Mouse (Mus musculus) CH12.LX (cell line): ENCODE results near the gene Hoxc5.

Source experiments
- BHLHE40 ChIP-seq: IDR thresholded peaks from 2 replicates; pipeline ENCODE4 v1.6.1; 2011; ENCODE audit warnings: mild to moderate bottlenecking, low read depth, low read length, improper control_type of control experiment
- CTCF ChIP-seq, 2 experiments: IDR thresholded peaks in 1 of 2; conservative IDR thresholded peaks in 1 of 2; 2 replicates each; pipeline ENCODE4 v1.5.1; 2011 to 2012; ENCODE audit warnings: low read depth in 2 of 2, low read length in 2 of 2, improper control_type of control experiment in 1 of 2, inconsistent platforms in 1 of 2, mild to moderate bottlenecking in 1 of 2, moderate library complexity in 1 of 2
- ELF1 ChIP-seq: IDR thresholded peaks from 2 replicates; pipeline ENCODE4 v1.6.1; 2014; ENCODE audit warnings: low read depth, mild to moderate bottlenecking, inconsistent platforms, low read length, improper control_type of control experiment
- EP300 ChIP-seq: IDR thresholded peaks from 2 replicates; pipeline ENCODE4 v1.6.1; 2011; ENCODE audit warnings: low read length, improper control_type of control experiment
- ETS1 ChIP-seq: conservative IDR thresholded peaks from 2 replicates; pipeline ENCODE4 v1.6.1; 2012; ENCODE audit warnings: low read depth, mild to moderate bottlenecking, inconsistent platforms, low read length, improper control_type of control experiment, moderate library complexity
- JUND ChIP-seq: conservative IDR thresholded peaks from 2 replicates; pipeline ENCODE4 v1.6.1; 2011; ENCODE audit warnings: low read depth, low read length, improper control_type of control experiment
- POLR2A ChIP-seq: IDR thresholded peaks from 2 replicates; pipeline ENCODE4 v1.6.1; 2011; ENCODE audit warnings: low read depth, mild to moderate bottlenecking, improper control_type of control experiment, low read length
- SIN3A ChIP-seq: IDR thresholded peaks from 2 replicates; pipeline ENCODE4 v1.6.1; 2012; ENCODE audit warnings: low read length, improper control_type of control experiment, inconsistent platforms
- TBP ChIP-seq: conservative IDR thresholded peaks from 2 replicates; pipeline ENCODE4 v1.6.1; 2011; ENCODE audit warnings: low read depth, low read length, improper control_type of control experiment
- TCF12 ChIP-seq: IDR thresholded peaks from 2 replicates; pipeline ENCODE4 v1.6.1; 2014; ENCODE audit warnings: low read depth, mild to moderate bottlenecking, inconsistent platforms, low read length, improper control_type of control experiment
- USF2 ChIP-seq: conservative IDR thresholded peaks from 2 replicates; pipeline ENCODE4 v1.6.1; 2011; ENCODE audit warnings: low read depth, low read length, improper control_type of control experiment
- ZNF384 ChIP-seq: IDR thresholded peaks from 2 replicates; pipeline ENCODE4 v1.6.1; 2012; ENCODE audit warnings: low read depth, low read length, improper control_type of control experiment, inconsistent platforms

- TF ChIP-seq ZNF384: no peak
- no peak for TF ChIP-seq POLR2A
- TF ChIP-seq ETS1: no peak
- TF ChIP-seq EP300: no peak
- TF ChIP-seq TBP: no peak
- TF ChIP-seq CTCF (conservative IDR thresholded peaks at IDR 0.05 in 1 of 2, IDR thresholded peaks at IDR 0.05 in 1 of 2; ENCODE audit: low read depth in 2 of 2, low read length in 2 of 2): no peak
- TF ChIP-seq JUND: no peak
- no peak for TF ChIP-seq USF2
- TF ChIP-seq BHLHE40: no peak
- TF ChIP-seq TCF12: no peak
- no peak for TF ChIP-seq SIN3A
- no peak for TF ChIP-seq ELF1
These were observed 7.8 kb downstream of the Hoxc5 start for GRCm38 (mm10) chr15:102975034-102975433.
